In genomic region chr10:106254106-106254505, GRCm38 (mm10) we compare ENCODE assay signal across 30 mouse cellular contexts.
DNase-seq lines count a peak whose midpoint lies in the region; ATAC-seq and TF ChIP-seq lines count a peak whose summit lies in the region.
"Had no signal": no experiment of that assay in that cellular context is flagged by ENCODE, and none has a peak within 500 bp of the region (broad histone marks: within the 10 kb centered on the region; RNA-seq: fewer than 3 reads in every experiment).

No protein-coding gene starts in this region.

- no peaks in the 10 kb centered on the region for H3K4me1 ChIP-seq in embryonic facial prominence, embryonic 11.5 days (ENCODE audit: control insufficient read depth, insufficient read depth, low read length)
- H3K4me1 ChIP-seq in embryonic facial prominence, embryonic 10.5 days = no peaks in the 10 kb centered on the region
- no peaks in the 10 kb centered on the region for H3K4me1 ChIP-seq in hindbrain, embryonic 14.5 days (replicated peaks; ENCODE audit: control insufficient read depth, insufficient read depth, low read length)
- H3K4me1 ChIP-seq: embryonic facial prominence, embryonic 12.5 days; forebrain, embryonic 15.5 days; heart, embryonic 12.5 days; heart, embryonic 15.5 days; hindbrain, embryonic 10.5 days; hindbrain, embryonic 13.5 days had no signal

- no peak overlapping the region for H3K4me2 ChIP-seq in embryonic facial prominence, embryonic 11.5 days (ENCODE audit: low read depth, low read length)
- H3K4me2 ChIP-seq in hindbrain, embryonic 14.5 days (replicated peaks) = no peak overlapping the region
- H3K4me2 ChIP-seq: embryonic facial prominence, embryonic 12.5 days; forebrain, embryonic 15.5 days; heart, embryonic 12.5 days; heart, embryonic 15.5 days; hindbrain, embryonic 13.5 days had no signal

- TF ChIP-seq POLR2A in brain, embryonic 14.5 days (IDR thresholded peaks at IDR 0.05; ENCODE audit: borderline replicate concordance, extremely low read depth, insufficient read depth, insufficient read length, poor library complexity, severe bottlenecking) = no peak

- peak; percentile 31 for DNase-seq in embryonic facial prominence, embryonic 11.5 days (ENCODE audit: low spot score)
- no peak for DNase-seq in embryonic facial prominence, embryonic 10.5 days (ENCODE audit: low spot score)
- no peak for DNase-seq in frontal cortex, postnatal 25 days (ENCODE audit: low spot score in 2 of 2)
- DNase-seq in brain, embryonic 14.5 days (ENCODE audit: low read depth) = peak; percentile 46
- DNase-seq in layer of hippocampus, adult 8-10 months (ENCODE audit: low spot score in 2 of 2) = no peak
- DNase-seq in hindbrain, embryonic 14.5 days (ENCODE audit: low spot score) = no peak
- DNase-seq: adrenal gland, adult 8-10 months; adrenal gland, postnatal 25 days; cerebellum, adult 11-12 months; cerebellum, postnatal 36 days; embryo, embryonic 11 days; gastrocnemius, postnatal 25 days; heart, adult 18-20 months; heart, postnatal 10 days; heart, postnatal 36 days; kidney, adult 18-20 months; kidney, adult 9 months had no signal

- WGBS in embryonic facial prominence, embryonic 11.5 days = 44% methylated on average over 5 of the region's 5 CpGs
- whole genome bisulfite sequencing in embryonic facial prominence, embryonic 10.5 days = 58% methylated on average over 5 of the region's 5 CpGs
- 84% methylated on average over 5 of the region's 5 CpGs for WGBS in hindbrain, embryonic 14.5 days

- H3K27ac ChIP-seq in embryonic facial prominence, embryonic 11.5 days (replicated peaks; ENCODE audit: low read depth, low read length) = no peak overlapping the region
- no peak overlapping the region for H3K27ac ChIP-seq in embryonic facial prominence, embryonic 10.5 days (replicated peaks)
- no peak overlapping the region for H3K27ac ChIP-seq in hindbrain, embryonic 14.5 days
- H3K27ac ChIP-seq: embryonic facial prominence, embryonic 12.5 days; forebrain, embryonic 15.5 days; heart, embryonic 15.5 days; hindbrain, embryonic 10.5 days; hindbrain, embryonic 13.5 days; hindbrain, postnatal 0 days had no signal

- no peaks in the 10 kb centered on the region for H3K36me3 ChIP-seq in embryonic facial prominence, embryonic 11.5 days (replicated peaks; ENCODE audit: control insufficient read depth, insufficient read depth, low read depth, low read length)
- no peaks in the 10 kb centered on the region for H3K36me3 ChIP-seq in embryonic facial prominence, embryonic 10.5 days (replicated peaks)
- no peaks in the 10 kb centered on the region for H3K36me3 ChIP-seq in hindbrain, embryonic 14.5 days (replicated peaks; ENCODE audit: control insufficient read depth, insufficient read depth)
- H3K36me3 ChIP-seq: embryonic facial prominence, embryonic 12.5 days; forebrain, embryonic 15.5 days; heart, embryonic 12.5 days; heart, embryonic 15.5 days; hindbrain, embryonic 10.5 days; hindbrain, embryonic 13.5 days had no signal

- H3K9me3 ChIP-seq in embryonic facial prominence, embryonic 11.5 days (replicated peaks; ENCODE audit: control insufficient read depth, low read length) = no peaks in the 10 kb centered on the region
- no peaks in the 10 kb centered on the region for H3K9me3 ChIP-seq in embryonic facial prominence, embryonic 10.5 days
- H3K9me3 ChIP-seq in hindbrain, embryonic 14.5 days (ENCODE audit: control insufficient read depth, low read length) = no peaks in the 10 kb centered on the region
- H3K9me3 ChIP-seq: embryonic facial prominence, embryonic 12.5 days; forebrain, embryonic 15.5 days; heart, embryonic 12.5 days; heart, embryonic 15.5 days; hindbrain, embryonic 10.5 days; hindbrain, embryonic 13.5 days had no signal

- no peaks in the 10 kb centered on the region for H3K27me3 ChIP-seq in embryonic facial prominence, embryonic 11.5 days (ENCODE audit: control insufficient read depth, insufficient read depth, low read length)
- H3K27me3 ChIP-seq in embryonic facial prominence, embryonic 10.5 days (replicated peaks; ENCODE audit: low read depth, poor library complexity, severe bottlenecking) = no peaks in the 10 kb centered on the region
- no peaks in the 10 kb centered on the region for H3K27me3 ChIP-seq in hindbrain, embryonic 14.5 days (ENCODE audit: control insufficient read depth, insufficient read depth, low read length)
- H3K27me3 ChIP-seq: embryonic facial prominence, embryonic 12.5 days; forebrain, embryonic 15.5 days; heart, embryonic 12.5 days; heart, embryonic 15.5 days; hindbrain, embryonic 13.5 days had no signal

- no peak for TF ChIP-seq CTCF in brain, embryonic 14.5 days (IDR thresholded peaks at IDR 0.05; ENCODE audit: borderline replicate concordance, extremely low read depth, insufficient read depth, insufficient read length)

- H3K9ac ChIP-seq in embryonic facial prominence, embryonic 11.5 days (replicated peaks; ENCODE audit: low read length) = no peak overlapping the region
- H3K9ac ChIP-seq in hindbrain, embryonic 14.5 days = no peak overlapping the region
- H3K9ac ChIP-seq: embryonic facial prominence, embryonic 12.5 days; forebrain, embryonic 15.5 days; heart, embryonic 12.5 days; heart, embryonic 15.5 days; hindbrain, embryonic 13.5 days had no signal

- H3K4me3 ChIP-seq in embryonic facial prominence, embryonic 11.5 days (ENCODE audit: low read depth, low read length) = no peak overlapping the region
- H3K4me3 ChIP-seq in embryonic facial prominence, embryonic 10.5 days = no peak overlapping the region
- no peak overlapping the region for H3K4me3 ChIP-seq in hindbrain, embryonic 14.5 days (replicated peaks; ENCODE audit: low read length)
- H3K4me3 ChIP-seq: embryonic facial prominence, embryonic 12.5 days; erythroblast, embryonic 14.5 days; forebrain, embryonic 15.5 days; heart, embryonic 12.5 days; heart, embryonic 15.5 days; hindbrain, embryonic 10.5 days; hindbrain, embryonic 13.5 days had no signal

- ATAC-seq in embryonic facial prominence, embryonic 11.5 days (replicated peaks; ENCODE audit: insufficient number of reproducible peaks, low FRiP score, low TSS enrichment, low read depth) = no peak
- peak; percentile 89 for ATAC-seq in frontal cortex, adult (ENCODE audit: low TSS enrichment)
- no peak for ATAC-seq in hindbrain, embryonic 14.5 days (ENCODE audit: low FRiP score)
- ATAC-seq: activated CD4-positive, CD25-positive, alpha-beta regulatory T cell, adult 4 months; CD4-positive, CD25-positive, alpha-beta regulatory T cell, adult 4 months; forebrain, embryonic 15.5 days; hindbrain, postnatal 0 days; inflammation-experienced regulatory T-cells, adult 6 months; intestine, embryonic 16.5 days had no signal

Comparison
In these comparisons a context has a peak if more than half of its experiments do, and no peak if none do; other contexts are left out.
1. DNase-seq: peak in embryonic facial prominence, embryonic 11.5 days (single experiment) and brain, embryonic 14.5 days (single experiment); none in embryonic facial prominence, embryonic 10.5 days (single experiment), frontal cortex, postnatal 25 days (0 of 2), layer of hippocampus, adult 8-10 months (0 of 2) and hindbrain, embryonic 14.5 days (single experiment).